Mouse (Mus musculus) embryonic stem cell, embryonic (primary cell): ENCODE measurements at regions not wholly inside any gene's neighbourhood (a gene's known extent, or its start where the extent isn't known, plus 50 kb on each side); places are given as distances from the start of the nearest gene placed in this dataset.

Source experiments
- CTCF ChIA-PET, 4 experiments: fragments of 300-600 bp in 2 of 4; fragments of 350-600 bp in 2 of 4; sonication (Branson Sonifier 250); formaldehyde crosslinking; loops; one replicate each; lab custom pipeline; 2022; ENCODE audit warnings: inconsistent platforms in 2 of 4; lab: Charles Lee
- POLR2A ChIA-PET, 4 experiments: fragments of 300-600 bp in 2 of 4; fragments of 350-600 bp in 2 of 4; sonication (Branson Sonifier 250); formaldehyde crosslinking; loops; one replicate each; lab custom pipeline; 2022; ENCODE audit warnings: antibody characterized with exemption in 4 of 4, inconsistent platforms in 1 of 4; lab: Charles Lee

DNA sequence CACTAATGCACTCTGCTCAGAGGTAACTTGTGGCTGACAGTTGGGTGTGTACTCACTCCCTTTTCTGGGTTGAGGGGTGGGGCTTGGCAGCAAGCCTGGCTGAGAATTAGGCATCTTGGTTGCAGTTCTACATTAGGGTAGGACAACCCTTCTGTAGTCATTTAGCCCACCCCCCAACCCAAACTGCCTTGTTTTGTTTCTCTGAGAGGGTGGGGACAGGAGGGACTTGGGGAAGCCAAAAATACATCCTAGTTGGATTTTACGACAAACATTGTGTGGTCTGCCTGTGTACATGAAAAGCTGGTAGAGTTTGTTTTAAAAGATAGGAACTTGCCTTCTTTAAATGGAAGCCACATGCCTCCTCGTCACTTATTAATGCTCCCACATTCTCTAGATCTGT, 146.8 kb upstream of the Gdnf start:
- POLR2A ChIA-PET = no interaction called here
- CTCF ChIA-PET = no interaction called here

DNA sequence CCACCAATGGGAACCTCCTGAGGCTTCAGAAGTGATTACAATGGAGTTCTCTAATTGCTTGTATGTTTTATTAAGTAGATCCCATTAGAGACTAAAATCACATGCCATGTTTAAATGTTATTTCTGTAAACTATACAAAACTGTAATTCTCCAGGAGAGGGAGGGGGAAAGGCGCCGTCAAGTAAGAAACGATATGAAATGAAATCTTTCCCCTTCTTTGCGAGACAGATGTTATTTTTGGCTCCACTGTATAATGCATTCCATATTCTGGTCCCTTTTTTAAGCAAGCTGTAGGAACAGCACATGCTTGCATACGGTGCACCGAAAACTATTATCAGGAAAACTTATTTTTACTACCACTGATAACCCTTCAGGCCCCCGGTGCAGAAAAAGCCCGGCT, 141.0 kb upstream of the Gdnf start:
- CTCF ChIA-PET = no interaction called here

DNA sequence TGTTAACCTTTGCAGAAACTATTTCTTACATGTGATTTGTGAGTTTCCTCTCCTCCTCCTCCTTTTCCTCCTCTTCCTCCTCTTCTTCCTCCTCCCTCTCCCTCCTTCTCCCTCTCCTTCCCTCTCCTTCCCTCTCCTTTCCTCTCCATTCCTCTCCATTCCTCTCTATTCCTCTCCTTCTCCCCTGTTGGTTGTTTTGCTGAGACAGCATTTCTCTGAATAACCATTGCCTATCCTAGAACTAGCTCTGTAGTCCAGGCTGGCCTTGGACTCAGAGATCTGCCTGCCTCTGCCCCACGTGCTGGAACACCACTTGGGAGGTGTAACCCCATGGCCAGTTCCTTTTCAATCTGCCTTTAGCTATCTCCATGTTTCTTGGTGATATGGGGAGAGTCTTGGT, 133.7 kb upstream of the Gdnf start:
- CTCF ChIA-PET = interaction anchor here in 1 of 4 experiments (0.6 kb wide), 1 partner anchor 328 kb away, joined by 4 read pairs; no protein-coding TSS in a partner anchor
- POLR2A ChIA-PET = no interaction called here

More for the DNA sequence above, 141.0 kb upstream of the Gdnf start:
- POLR2A ChIA-PET = interaction anchor here in 1 of 4 experiments (1.2 kb wide), 1 partner anchor 20 kb away, joined by 3 read pairs; no protein-coding TSS in a partner anchor

DNA sequence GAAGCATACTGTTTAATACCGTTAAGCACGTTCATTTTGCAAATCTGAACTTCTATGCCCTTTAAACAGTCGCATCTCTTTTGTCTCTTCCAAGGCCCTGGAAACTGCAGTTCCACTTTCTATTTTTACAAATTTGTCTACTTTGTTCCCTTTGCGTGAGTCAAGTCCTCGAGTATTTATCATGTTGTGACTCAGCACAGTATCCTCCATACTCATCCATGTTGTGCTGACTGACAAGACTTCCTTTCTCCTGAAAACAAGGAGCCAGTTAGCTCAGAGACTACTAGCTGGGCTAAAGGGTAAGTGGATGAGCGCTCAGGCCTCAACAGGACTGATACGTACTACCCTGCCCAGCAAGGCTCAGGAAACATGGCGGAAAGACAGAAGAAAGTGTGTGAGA, 131.9 kb upstream of the Gdnf start:
- CTCF ChIA-PET = interaction anchor here in 1 of 4 experiments (0.7 kb wide), 1 partner anchor 13 kb away, joined by 3 read pairs; no protein-coding TSS in a partner anchor
- POLR2A ChIA-PET = no interaction called here

DNA sequence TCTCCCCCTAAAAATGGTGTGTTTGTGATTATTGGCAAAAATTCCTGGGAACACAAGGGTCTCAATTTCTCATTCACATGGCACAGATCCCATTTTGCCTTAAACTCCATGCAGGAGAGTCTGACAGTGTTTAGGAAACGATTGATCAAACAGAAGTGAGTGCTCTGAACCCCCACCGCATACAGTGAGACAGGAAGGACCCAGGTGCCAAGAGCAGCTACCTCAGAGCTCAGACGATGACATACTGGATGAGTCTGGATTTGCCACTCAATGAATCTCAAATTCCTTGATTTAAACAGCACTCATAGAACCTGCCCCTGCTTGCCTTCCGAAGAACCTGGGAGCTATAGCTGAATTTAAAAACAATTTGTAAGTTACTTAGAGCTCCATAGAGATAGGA, 129.6 kb upstream of the Gdnf start:
- ChIA-PET POLR2A (no interaction called here), CTCF (interaction anchor here in 1 of 4 experiments (1.2 kb wide), 1 partner anchor 221 kb away, joined by 3 read pairs; no protein-coding TSS in a partner anchor)

DNA sequence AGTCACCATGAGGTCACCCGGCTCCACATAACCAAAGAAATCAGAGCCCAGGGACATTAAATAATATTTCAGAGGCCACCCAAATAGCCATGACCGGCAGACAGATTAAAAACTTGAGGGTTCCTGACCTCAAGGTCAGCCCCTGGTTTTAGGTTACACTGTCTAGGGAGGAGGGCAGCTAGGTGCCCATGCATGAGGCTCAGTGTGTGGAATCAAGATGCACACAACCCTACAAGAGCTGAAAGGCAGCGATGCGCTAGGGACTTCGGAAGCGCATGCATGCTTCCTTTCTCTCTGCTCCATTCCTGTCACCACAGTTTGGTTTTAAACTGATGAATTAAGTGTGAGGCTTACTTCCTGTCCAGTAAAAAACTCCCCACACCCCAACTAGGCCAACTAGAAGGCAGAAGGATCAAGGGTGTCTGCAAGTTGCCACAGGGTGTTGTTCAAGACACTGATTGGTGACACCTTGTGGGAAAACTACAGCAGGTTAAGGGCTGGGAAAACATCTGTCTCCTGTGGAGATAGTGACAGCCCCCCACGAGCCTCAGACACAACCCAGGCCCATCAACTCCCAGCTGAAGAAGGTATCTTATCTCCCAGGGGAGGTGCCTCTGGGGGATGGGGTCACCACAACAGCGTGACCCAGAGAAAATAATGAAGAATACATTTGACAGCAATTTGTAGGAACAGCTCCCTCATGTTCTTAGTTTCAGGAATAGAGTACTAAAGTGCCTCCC, 127.2 kb upstream of the Gdnf start:
- ChIA-PET POLR2A (no interaction called here), CTCF (no interaction called here)

DNA sequence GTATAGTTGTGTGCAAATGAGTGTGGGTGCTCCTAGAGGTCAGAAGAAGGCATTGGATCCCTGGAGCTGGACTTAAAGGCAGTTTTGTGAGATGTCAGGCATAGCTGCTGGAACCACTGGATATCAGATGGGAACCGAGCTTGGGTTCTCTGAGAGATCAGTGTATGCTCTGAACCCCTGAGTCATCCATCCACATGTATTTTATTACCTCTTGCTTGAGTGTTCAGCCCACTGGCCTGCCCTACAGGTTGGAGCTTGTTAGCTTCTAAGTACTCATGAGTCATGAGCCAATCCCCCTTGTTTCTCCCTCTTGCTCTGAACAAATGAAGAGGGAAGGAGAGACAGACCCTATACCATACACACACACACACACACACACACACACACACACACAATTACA, 119.4 kb upstream of the Gdnf start:
- ChIA-PET CTCF (no interaction called here), POLR2A (no interaction called here)

DNA sequence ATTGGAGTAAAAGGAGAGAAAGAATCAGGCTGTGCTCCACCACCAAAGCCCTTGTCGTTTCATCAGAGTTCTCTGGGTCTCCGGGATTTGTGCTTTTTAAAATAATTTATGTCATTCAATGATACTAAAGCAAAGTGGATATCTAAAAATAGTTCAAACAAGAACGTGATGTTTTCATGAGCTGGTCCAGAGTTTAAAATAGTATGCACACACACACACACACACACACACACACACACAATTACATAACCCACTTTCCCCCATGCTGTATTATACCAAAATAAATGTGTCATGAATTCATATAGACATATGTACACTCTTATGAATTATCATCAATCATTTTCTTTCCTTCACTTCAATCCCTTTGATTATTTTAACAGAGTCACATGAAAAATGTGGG, 118.5 kb upstream of the Gdnf start:
- ChIA-PET CTCF (no interaction called here), POLR2A (no interaction called here)

DNA sequence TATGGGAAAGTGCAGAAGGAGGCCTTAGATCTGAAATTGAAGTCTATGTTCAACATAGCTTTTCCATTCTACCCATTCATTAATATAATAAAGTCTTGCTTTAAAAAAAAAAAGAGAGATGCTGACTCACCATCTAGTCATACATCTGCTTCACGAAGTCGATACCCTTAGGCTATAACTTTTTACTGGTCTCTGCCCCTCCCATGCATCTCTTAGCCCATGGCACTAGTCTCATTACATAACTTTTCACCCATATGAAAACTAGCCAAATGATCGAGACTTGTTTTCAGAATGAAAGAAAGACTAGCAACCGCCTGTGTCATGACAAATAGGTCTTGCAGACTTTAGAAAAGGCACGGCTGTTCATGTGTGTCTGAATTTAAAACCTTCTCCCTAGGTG, 116.6 kb upstream of the Gdnf start:
- CTCF ChIA-PET = interaction anchor here in 1 of 4 experiments (0.7 kb wide), 1 partner anchor 742 kb away, joined by 3 read pairs; no protein-coding TSS in a partner anchor

DNA sequence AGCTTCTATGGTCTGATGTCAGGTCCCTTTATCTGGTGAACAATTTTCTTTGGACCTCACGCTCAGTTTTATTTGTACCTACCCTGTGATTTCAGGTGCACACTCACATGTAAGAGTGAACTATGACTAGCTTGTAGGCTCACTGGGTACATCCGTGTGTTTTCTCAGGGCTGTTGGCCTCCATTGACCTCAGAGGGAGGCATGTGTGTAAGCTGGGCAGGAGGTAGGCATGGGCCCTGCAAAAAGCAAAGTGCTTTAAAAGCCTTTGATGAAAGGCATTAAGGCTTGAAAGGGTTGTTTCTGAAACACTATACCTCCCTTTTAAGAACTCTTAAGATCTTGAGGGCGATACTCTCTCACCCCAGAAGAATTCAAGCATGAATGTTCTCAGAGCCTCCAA, 112.9 kb upstream of the Gdnf start:
- POLR2A ChIA-PET = no interaction called here
- CTCF ChIA-PET = no interaction called here

More for the DNA sequence above, 116.6 kb upstream of the Gdnf start:
- POLR2A ChIA-PET = no interaction called here

DNA sequence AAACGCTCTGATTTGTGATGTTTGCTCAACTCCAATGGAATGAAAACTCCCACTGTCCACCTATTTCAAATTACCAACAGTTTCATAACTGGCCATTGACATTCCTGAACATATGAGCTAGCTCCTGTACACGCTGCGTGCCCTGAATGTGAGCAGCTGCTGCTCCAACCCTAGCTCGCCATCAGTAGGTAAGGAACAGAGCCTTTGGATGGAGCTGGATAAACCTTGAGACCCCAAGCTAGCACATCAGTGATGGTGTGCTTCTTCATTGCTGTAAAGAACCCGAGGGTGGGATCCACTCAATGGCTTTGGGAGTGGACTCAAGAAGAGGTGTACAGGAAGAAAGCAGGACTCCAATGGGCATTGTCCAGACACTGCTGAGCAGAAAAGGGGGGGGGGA, 101.8 kb upstream of the Gdnf start:
- ChIA-PET CTCF (no interaction called here), POLR2A (no interaction called here)

DNA sequence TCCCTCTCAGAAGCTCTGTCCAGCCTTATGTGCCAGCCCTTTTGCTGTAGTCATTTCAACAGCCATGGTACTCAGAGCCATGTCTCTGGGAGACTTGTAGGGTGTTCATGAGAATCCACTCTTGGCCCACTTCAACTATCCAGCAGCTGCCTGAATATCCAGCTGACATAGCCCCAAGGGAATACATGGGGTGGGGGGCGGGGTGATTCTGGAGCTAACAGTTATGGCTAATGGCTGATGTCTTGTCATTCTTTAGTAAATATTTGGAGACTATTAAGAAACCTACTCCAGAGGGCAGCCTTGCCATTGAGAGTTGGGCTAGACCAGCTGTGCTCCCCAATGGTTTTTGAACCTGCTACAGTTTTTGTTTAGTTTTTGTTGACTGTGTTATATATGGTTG, 96.0 kb upstream of the Gdnf start:
- POLR2A ChIA-PET = no interaction called here
- CTCF ChIA-PET = interaction anchor here in 1 of 4 experiments (0.5 kb wide), 1 partner anchor 899 kb away, joined by 4 read pairs; no protein-coding TSS in a partner anchor

DNA sequence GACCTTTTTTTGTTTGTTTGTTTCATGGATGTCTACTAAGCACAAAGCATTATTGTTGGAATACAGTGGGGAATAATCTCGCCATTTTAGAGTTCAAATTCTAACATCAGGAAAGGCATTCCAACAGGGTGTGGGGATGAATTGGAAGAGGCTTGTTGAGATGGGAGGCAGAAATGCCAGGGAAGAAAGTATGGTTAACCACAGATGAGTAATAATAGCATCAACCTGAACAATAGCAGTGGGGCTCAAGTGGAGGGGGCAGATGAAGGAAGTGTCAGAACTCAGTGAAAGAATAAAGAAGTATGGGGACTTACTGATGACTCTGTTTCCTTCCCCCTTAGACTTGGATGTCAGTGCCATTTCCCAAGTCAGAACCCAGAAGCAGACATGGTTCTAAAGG, 94.5 kb upstream of the Gdnf start:
- CTCF ChIA-PET = no interaction called here
- POLR2A ChIA-PET = no interaction called here

DNA sequence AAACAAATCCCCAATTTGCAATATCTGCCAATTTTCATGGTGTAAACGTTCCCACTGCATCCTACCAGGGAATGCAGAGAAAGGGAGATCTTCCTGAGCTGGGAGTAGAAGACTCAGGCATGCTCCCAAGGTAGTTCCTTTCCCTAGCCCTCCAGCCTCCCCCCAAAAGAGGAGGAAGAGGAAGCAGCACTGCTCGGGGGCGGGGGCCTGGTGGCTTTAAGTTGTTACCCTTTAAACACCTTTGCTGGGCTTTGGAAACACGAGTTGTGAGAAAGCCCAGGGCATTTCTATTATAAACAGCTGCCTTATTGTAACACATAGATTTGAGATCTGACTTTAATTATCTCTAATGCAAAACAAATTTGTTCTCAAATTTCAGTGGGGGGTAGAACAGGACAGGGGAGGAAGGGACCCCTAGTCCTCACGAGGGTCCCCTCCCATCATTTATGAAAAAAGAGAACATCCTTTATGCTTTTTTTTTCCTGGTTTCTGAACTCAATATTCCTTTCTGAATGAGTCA, 87.4 kb upstream of the Gdnf start:
- ChIA-PET POLR2A (no interaction called here), CTCF (no interaction called here)

DNA sequence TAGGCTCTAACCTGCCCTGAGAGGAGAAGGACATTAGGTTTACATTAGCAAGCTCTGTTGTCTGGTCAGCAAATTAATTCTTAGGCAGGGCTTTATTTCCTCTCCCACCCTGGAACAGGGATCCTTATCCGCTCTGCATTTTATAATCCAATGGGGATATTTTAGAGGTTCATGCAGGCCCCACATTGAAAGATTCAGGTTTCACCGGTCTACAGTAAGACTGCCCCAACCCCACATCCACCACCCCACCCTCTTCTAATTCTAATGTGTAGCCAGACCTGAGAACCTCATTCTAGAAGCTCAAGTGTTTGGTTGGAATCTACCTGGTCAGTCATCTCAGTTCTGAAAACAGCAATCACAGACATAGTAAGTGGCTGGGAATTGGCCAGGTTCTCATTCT, 86.9 kb upstream of the Gdnf start:
- CTCF ChIA-PET = no interaction called here
- POLR2A ChIA-PET = no interaction called here

DNA sequence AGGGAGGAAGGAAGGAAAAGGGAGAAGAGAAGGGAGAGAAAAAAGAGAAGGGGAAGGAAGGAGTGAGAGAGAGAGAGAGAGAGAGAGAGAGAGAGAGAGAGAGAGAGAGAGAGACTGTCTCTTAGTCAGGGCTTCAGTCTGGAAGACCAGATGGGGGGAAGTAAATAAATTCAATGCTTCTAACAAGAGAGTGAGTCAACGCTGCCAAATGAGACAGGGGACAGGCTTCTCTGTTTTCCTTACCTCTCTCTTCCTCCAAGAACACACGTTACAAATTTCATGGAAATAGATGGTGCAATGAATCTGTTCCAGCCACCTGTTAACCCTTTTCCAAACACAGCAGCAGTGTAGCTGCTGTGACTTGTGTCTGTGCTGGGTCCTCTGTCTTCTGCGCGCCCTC, 85.1 kb upstream of the Gdnf start:
- CTCF ChIA-PET = no interaction called here
- POLR2A ChIA-PET = no interaction called here

DNA sequence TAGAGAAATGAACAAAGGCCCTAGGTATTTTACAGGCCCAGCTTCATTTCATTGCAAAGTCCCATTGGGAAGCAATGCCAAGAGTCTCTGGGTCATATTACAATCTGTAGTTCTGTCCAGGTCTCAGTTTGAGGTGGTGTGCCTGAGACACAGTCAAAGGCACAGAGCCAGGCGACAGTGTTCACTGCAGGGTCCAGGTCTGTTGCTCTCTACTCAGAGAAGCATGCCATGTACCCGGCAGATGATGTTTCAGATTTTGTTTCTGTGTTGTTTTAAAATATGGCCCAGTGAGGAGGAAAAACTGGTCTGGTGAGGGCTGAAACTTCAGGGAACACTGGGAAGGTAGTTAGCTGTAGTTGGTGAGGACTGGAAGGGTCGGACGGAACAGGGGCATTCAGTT, 63.1 kb upstream of the Gdnf start:
- POLR2A ChIA-PET = no interaction called here
- CTCF ChIA-PET = no interaction called here

DNA sequence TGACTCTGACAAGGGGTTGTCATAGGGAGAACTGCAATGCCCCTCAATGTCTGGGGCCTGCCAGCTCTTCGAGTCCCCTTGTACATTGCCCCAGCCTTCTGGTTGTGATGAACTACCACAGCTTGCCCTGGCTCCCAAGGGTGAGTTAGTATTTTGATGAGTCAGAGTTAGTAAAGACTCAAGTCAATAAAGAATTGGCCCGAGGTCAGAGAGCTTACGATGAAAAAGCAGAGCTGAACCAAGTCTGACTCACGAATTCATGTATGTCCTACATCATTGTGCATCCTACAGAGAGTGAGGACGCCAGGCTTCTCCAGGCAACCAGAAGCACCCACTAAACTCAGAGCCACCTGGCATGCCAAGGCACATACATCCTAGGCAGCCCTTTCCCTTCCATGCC, 60.2 kb upstream of the Gdnf start:
- ChIA-PET CTCF (interaction anchor here in 2 of 4 experiments (0.6 to 0.8 kb wide), 2 partner anchors 290 to 307 kb away, joined by 3 to 13 read pairs; no protein-coding TSS in a partner anchor), POLR2A (no interaction called here)
